Mouse (Mus musculus): Measurements from ENCODE around the gene Cyp2b19. TPM values are rescaled to one million over a fixed set of nuclear protein-coding genes. Genes with fewer than 3 reads are reported as not detected.
"Not testable (repeated sequence)": the region's sequence is repeated elsewhere in the genome, so short reads cannot be mapped to it uniquely, and the experiment has no call there.

The Cyp2b19 gene
- total and polyA plus RNA-seq, 2 experiments from 2014 or later = 0.71 TPM; not detected in 1

DNA sequence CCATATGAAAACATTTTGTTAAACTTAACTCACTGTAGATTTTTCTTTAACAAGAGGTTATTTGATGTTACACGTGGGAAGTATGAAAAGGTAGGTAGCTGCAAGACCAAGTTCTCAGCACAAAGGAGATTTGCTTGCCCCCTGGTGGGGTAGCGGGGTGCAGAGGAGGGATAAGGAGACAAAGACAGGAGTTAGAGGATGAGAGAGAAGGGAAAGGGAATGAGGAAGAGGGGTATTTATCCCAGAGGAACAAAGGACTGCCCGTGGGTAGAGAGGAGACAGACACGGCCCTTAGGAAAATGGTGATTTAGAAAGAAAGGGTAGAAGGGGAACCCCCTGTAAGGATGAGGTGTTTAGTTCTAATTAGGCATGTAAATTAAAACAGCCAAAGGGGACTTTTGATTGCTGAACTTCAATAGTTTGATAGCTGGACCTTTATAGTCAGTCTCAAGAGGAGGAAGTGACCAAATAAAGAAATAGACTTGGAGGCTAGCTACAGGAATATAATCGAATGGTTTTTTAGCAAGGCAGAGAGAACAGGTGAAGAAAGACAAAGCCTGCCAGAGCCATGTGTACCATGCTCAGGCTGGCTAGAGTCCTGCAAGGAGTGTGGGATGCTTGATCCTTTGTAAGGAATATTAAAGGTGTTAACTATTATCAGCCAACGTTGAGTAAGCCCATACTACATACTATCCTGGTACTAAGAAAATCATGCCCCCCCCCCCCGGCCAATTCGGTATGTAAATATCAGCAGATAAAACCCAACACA, 24.2 kb downstream of the Cyp2b19 start:
- no peak for ATAC-seq
- no peak for DNase-seq (ENCODE audit: low spot score)
- no peaks in the 10 kb centered on the region for H3K9me3 ChIP-seq (ENCODE audit: low read length)
- H3K4me3 ChIP-seq (ENCODE audit: low read length) = no peak overlapping the region
- 19% methylated on average over 8 of the region's 8 CpGs for WGBS
- H3K4me1 ChIP-seq (ENCODE audit: insufficient read depth, low read length) = no peaks in the 10 kb centered on the region
- H3K4me2 ChIP-seq (ENCODE audit: low read depth, low read length) = peak overlapping the region; percentile 23
- H3K27me3 ChIP-seq (ENCODE audit: insufficient read depth, low read length) = no peaks in the 10 kb centered on the region
- no peak for TF ChIP-seq CTCF (IDR thresholded peaks at IDR 0.05; ENCODE audit: low read depth)
- H3K36me3 ChIP-seq (ENCODE audit: insufficient read depth, low read length) = no peaks in the 10 kb centered on the region
- no peak overlapping the region for H3K9ac ChIP-seq (replicated peaks; ENCODE audit: low read length)
- H3K27ac ChIP-seq = 0 out of 2 replicates have a peak overlapping the region, but pooled peaks have one; percentile 32

DNA sequence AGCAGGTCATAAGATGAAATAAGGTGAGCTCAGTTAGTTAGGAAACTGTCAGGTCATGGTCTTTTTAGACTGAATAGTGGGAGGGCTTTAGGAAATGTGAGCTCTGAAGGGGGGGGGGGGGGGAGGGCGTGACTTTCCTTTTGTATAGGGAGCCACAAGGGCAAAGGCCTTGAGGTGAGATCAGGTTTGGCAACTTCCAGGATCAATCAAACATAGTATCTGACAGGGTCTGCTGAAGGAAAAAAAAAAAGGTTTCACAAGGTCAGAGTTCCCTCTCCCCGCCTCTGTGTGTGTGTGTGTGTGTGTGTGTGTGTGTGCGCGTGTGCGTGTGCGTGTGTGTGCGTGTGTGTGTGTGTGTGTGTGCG, 24.8 kb downstream of the Cyp2b19 start:
- Histone ChIP-seq H3K27me3 (ENCODE audit: insufficient read depth, low read length) (no peaks in the 10 kb centered on the region), H3K4me2 (ENCODE audit: low read depth, low read length) (no peak overlapping the region), H3K9ac (replicated peaks; ENCODE audit: low read length) (no peak overlapping the region), H3K27ac (no peak overlapping the region), H3K4me3 (ENCODE audit: low read length) (no peak overlapping the region), H3K4me1 (ENCODE audit: insufficient read depth, low read length) (no peaks in the 10 kb centered on the region), H3K36me3 (ENCODE audit: insufficient read depth, low read length) (no peaks in the 10 kb centered on the region), H3K9me3 (ENCODE audit: low read length) (no peaks in the 10 kb centered on the region)
- DNase-seq (ENCODE audit: low spot score) (no peak), ATAC-seq (no peak)
- 24% methylated on average over 7 of the region's 8 CpGs for WGBS
- TF ChIP-seq CTCF (IDR thresholded peaks at IDR 0.05; ENCODE audit: low read depth) = no peak

DNA sequence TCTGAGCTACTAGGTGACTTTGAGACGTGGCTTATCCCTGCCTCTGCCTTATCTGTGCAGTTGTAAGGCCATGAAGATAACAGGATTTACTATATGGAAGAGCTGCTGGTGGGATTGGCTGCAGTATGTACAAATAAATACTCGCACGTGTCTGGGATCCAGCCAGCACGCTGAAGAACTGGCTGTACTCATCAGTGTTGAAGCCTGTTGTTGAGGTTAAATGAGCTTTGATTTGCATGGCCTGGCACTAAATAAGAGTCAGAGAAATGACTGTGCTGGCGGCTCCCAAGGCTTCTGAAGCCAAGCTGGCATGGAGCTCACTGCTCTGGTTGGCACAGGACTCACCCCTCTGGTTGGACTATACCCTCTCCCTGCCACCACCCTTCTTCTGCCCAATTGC, 26.2 kb downstream of the Cyp2b19 start:
- no peaks in the 10 kb centered on the region for H3K4me1 ChIP-seq (ENCODE audit: insufficient read depth, low read length)
- H3K27me3 ChIP-seq (ENCODE audit: insufficient read depth, low read length) = no peaks in the 10 kb centered on the region
- H3K4me3 ChIP-seq (ENCODE audit: low read length) = no peak overlapping the region
- no peak for TF ChIP-seq CTCF (IDR thresholded peaks at IDR 0.05; ENCODE audit: low read depth)
- H3K9ac ChIP-seq (replicated peaks; ENCODE audit: low read length) = no peak overlapping the region
- H3K36me3 ChIP-seq (ENCODE audit: insufficient read depth, low read length) = no peaks in the 10 kb centered on the region
- H3K4me2 ChIP-seq (ENCODE audit: low read depth, low read length) = no peak overlapping the region
- peak; percentile 37 for DNase-seq (ENCODE audit: low spot score)
- no peak overlapping the region for H3K27ac ChIP-seq
- 48% methylated on average over 5 of the region's 5 CpGs for WGBS
- peak; percentile 67 for ATAC-seq
- no peaks in the 10 kb centered on the region for H3K9me3 ChIP-seq (ENCODE audit: low read length)

DNA sequence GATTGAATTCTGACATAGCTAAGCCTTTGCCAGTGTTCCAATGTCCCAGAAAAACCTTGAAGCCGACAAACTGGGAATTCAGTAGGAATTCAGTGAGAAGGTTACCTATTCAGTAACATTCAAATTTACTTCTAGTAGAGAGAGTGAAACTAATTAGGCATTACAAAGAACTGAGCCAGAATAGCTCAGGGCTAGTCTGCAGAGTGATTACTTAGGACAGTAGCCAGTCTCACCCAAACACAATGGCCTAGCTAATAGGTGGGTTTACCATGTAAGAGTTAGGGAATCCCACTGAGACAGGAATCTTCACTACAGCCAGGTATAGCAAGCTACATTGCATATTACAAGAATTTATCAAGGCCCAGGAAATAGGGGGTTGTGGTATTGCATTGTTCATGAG, 29.1 kb downstream of the Cyp2b19 start:
- H3K4me3 ChIP-seq (ENCODE audit: low read length); DNase-seq (ENCODE audit: low spot score); H3K27me3 ChIP-seq (ENCODE audit: insufficient read depth, low read length); ATAC-seq; H3K9me3 ChIP-seq (ENCODE audit: low read length); H3K9ac ChIP-seq (replicated peaks; ENCODE audit: low read length); H3K36me3 ChIP-seq (ENCODE audit: insufficient read depth, low read length); H3K27ac ChIP-seq; H3K4me2 ChIP-seq (ENCODE audit: low read depth, low read length); H3K4me1 ChIP-seq (ENCODE audit: insufficient read depth, low read length): not testable (repeated sequence)
- 48% methylated on average over 1 of the region's 1 CpGs for WGBS

DNA sequence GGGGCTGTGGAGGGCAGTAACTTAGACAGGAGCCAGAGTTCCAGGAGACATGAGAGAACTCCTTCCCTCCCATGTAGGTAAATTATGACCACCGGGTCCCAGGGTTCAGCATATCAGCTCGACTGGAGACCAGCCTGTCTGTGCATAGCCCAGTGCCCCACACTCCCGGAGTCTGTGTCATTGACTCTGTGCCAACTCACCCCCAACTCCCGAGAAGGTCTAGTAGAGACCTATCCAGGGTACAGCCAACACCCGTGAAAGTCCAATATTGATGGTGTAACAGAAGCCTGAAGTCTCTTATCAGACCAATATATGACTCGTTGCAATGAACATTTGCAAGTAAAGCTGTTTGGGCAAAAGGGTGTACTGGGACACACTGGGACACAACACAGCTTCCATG, 33.0 kb downstream of the Cyp2b19 start:
- Histone ChIP-seq H3K27me3 (ENCODE audit: insufficient read depth, low read length) (no peaks in the 10 kb centered on the region), H3K9me3 (ENCODE audit: low read length) (no peaks in the 10 kb centered on the region), H3K4me2 (ENCODE audit: low read depth, low read length) (no peak overlapping the region), H3K27ac (no peak overlapping the region), H3K36me3 (ENCODE audit: insufficient read depth, low read length) (no peaks in the 10 kb centered on the region), H3K4me1 (ENCODE audit: insufficient read depth, low read length) (no peaks in the 10 kb centered on the region), H3K4me3 (ENCODE audit: low read length) (no peak overlapping the region), H3K9ac (replicated peaks; ENCODE audit: low read length) (no peak overlapping the region)
- WGBS = 84% methylated on average over 6 of the region's 6 CpGs
- ATAC-seq (no peak), DNase-seq (ENCODE audit: low spot score) (no peak)
- TF ChIP-seq CTCF (IDR thresholded peaks at IDR 0.05; ENCODE audit: low read depth) = no peak

DNA sequence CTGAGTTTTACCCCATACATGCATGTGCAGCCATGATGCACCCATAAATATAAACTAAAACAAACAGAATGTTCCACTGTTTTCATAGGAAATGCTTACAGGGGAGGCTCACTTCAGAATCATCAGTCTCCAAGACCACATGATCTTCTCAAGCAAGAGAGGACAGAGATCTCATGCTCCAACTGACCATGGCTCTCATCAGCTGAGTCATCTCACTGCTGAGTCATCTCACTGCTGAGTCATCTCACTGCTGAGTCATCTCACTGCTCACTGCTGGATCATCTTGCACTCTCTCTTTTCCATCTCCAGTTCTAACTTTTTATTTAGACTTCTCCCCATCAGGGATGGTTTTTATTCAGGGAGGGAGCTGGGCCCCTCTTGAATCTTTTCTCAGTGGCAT, 43.2 kb downstream of the Cyp2b19 start:
- Histone ChIP-seq H3K36me3 (ENCODE audit: insufficient read depth, low read length) (no peaks in the 10 kb centered on the region), H3K4me1 (ENCODE audit: insufficient read depth, low read length) (no peaks in the 10 kb centered on the region), H3K27me3 (ENCODE audit: insufficient read depth, low read length) (no peaks in the 10 kb centered on the region), H3K4me2 (ENCODE audit: low read depth, low read length) (no peak overlapping the region), H3K9me3 (ENCODE audit: low read length) (no peaks in the 10 kb centered on the region), H3K27ac (no peak overlapping the region), H3K4me3 (ENCODE audit: low read length) (no peak overlapping the region), H3K9ac (replicated peaks; ENCODE audit: low read length) (no peak overlapping the region)
- DNase-seq (ENCODE audit: low spot score) = no peak
- no peak for ATAC-seq
- no peak for TF ChIP-seq CTCF (IDR thresholded peaks at IDR 0.05; ENCODE audit: low read depth)

DNA sequence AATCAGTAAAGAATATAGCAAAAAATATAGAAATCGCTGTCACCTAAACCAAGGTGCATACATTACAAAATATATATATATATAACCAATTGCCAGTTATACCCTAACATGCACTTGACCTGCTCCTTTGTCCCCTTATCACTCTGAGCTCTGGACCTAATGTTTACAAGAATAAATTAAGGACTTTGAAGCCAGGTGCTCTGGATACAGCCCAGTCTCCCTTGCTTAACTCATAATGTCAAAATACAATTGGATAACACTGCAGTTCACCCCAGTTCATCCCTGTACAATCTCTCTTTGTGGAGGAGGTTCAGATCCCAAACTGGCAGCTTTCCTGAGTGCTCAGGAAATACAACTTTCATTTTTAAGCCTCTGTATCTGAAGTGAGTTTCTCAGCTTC, 44.1 kb downstream of the Cyp2b19 start:
- Histone ChIP-seq H3K9ac (replicated peaks; ENCODE audit: low read length) (no peak overlapping the region), H3K4me3 (ENCODE audit: low read length) (no peak overlapping the region), H3K4me1 (ENCODE audit: insufficient read depth, low read length) (no peaks in the 10 kb centered on the region), H3K27ac (no peak overlapping the region), H3K9me3 (ENCODE audit: low read length) (no peaks in the 10 kb centered on the region), H3K27me3 (ENCODE audit: insufficient read depth, low read length) (no peaks in the 10 kb centered on the region), H3K4me2 (ENCODE audit: low read depth, low read length) (no peak overlapping the region), H3K36me3 (ENCODE audit: insufficient read depth, low read length) (no peaks in the 10 kb centered on the region)
- ATAC-seq = no peak
- no peak for DNase-seq (ENCODE audit: low spot score)
- WGBS = 91% methylated on average over 1 of the region's 1 CpGs
- TF ChIP-seq CTCF (IDR thresholded peaks at IDR 0.05; ENCODE audit: low read depth) = no peak
